Mouse (Mus musculus) liver, embryonic 14.5 days (tissue): ENCODE data around the gene Arid1b. TPM values are rescaled to one million over a fixed set of nuclear protein-coding genes. Genes with fewer than 3 reads are reported as not detected.

Experiments
- ATAC-seq: fragments of 200-750 bp; cut with Nextera tagmentation; 2 replicates; pipeline ENCODE4 v1.8.0; 2017; ENCODE audit warnings: moderate number of reproducible peaks, mild to moderate bottlenecking, moderate library complexity; ENCODE audit not compliant: insufficient read depth
- DNase-seq, 3 experiments: peaks; one replicate each; pipeline ENCODE4 v3.0.0-alpha.2; 2012 to 2013; ENCODE audit warnings: low read depth in 3 of 3, low spot score in 3 of 3
- H3K27ac ChIP-seq: fragments of 300-500 bp; sonication (generic); 2 replicates; pipeline ENCODE4 v1.5.1; 2014; ENCODE audit warnings: moderate library complexity, mild to moderate bottlenecking, control low read depth, inconsistent platforms
- H3K27me3 ChIP-seq: fragments of 300-500 bp; sonication (generic); 2 replicates; pipeline ENCODE4 v1.6.1; 2014; ENCODE audit warnings: mild to moderate bottlenecking, low read length, moderate library complexity; ENCODE audit not compliant: control insufficient read depth, insufficient read depth
- H3K36me3 ChIP-seq: fragments of 300-500 bp; sonication (generic); replicated peaks from 2 replicates; pipeline ENCODE4 v1.6.1; 2014; ENCODE audit warnings: low read depth; ENCODE audit not compliant: control insufficient read depth, insufficient read depth
- H3K4me1 ChIP-seq, 2 experiments: fragments of 200-500 bp in 1 of 2; fragments of 300-500 bp in 1 of 2; sonication (generic) in 1 of 2; replicated peaks; 2 replicates each; pipeline ENCODE4 v1.6.1; 2012 to 2014; ENCODE audit warnings: antibody characterized with exemption in 1 of 2, inconsistent platforms in 1 of 2, low read length in 1 of 2; ENCODE audit not compliant: control insufficient read depth in 2 of 2, insufficient read depth in 2 of 2
- H3K4me2 ChIP-seq: fragments of 300-500 bp; sonication (generic); 2 replicates; pipeline ENCODE4 v1.6.1; 2014; ENCODE audit warnings: low read depth, mild to moderate bottlenecking, control low read depth, moderate library complexity
- H3K4me3 ChIP-seq, 2 experiments: fragments of 200-500 bp in 1 of 2; fragments of 300-500 bp in 1 of 2; sonication (generic) in 1 of 2; 2 replicates each; pipeline ENCODE4 v1.5.1; 2012 to 2014; ENCODE audit warnings: low read depth in 2 of 2, low read length in 2 of 2, mild to moderate bottlenecking in 2 of 2, control low read depth in 1 of 2, inconsistent platforms in 1 of 2, moderate library complexity in 1 of 2; ENCODE audit not compliant: insufficient read depth in 1 of 2
- H3K9ac ChIP-seq: fragments of 300-500 bp; sonication (generic); replicated peaks from 2 replicates; pipeline ENCODE4 v1.6.1; 2014; ENCODE audit warnings: mild to moderate bottlenecking, control low read depth, moderate library complexity
- H3K9me3 ChIP-seq: fragments of 300-500 bp; sonication (generic); 2 replicates; pipeline ENCODE4 v1.6.1; 2016; ENCODE audit warnings: low read length, mixed read lengths; ENCODE audit not compliant: control insufficient read depth
- CTCF ChIP-seq: IDR thresholded peaks from 2 replicates; pipeline ENCODE4 v1.5.1; 2016; ENCODE audit warnings: antibody characterized with exemption, low read depth, control low read depth
- EP300 ChIP-seq: IDR thresholded peaks from 2 replicates; pipeline ENCODE4 v1.6.1; 2016; ENCODE audit warnings: antibody characterized with exemption, low read depth
- WGBS: fragments of 180-500 bp; shearing (Covaris S2); extraction: QIAGEN DNeasy Blood & Tissue Kit; methylation state at CpG from one replicate; pipeline ENCODE4 v1.1.7; 2014; ENCODE audit not compliant: insufficient replicate concordance; 5-methylcytosine and 5-hydroxymethylcytosine counted together
- polyA plus RNA-seq, 2 experiments: library from polyadenylated mRNA; depleted of rRNA in 1 of 2; stranded (reverse) in 1 of 2; unstranded in 1 of 2; fragments of >200 nt; fragmentation: Nextera tagmentation in 1 of 2; extraction: Ambion mirVana in 1 of 2; gene quantifications; 2 replicates each; pipeline versions ENCODE4 v1.2.1 to v1.2.3; 2012 to 2014

Gene Arid1b
- polyA plus RNA-seq, 2 experiments, result 2.6 to 3.1 TPM

GRCm38 (mm10) chr17:5218955-5219557 lies 224.9 kb downstream of the Arid1b start:
- Histone ChIP-seq H3K9ac (no peak overlapping the region), H3K4me2 (no peak overlapping the region), H3K36me3 (no peaks in the 10 kb centered on the region), H3K27me3 (no peaks in the 10 kb centered on the region), H3K9me3 (no peaks in the 10 kb centered on the region), H3K27ac (no peak overlapping the region), H3K4me1 (peaks cover 0 to 14% of the 10 kb centered on the region in 2 experiments; a peak in 2 of 4 replicates), H3K4me3 (no peak overlapping the region)
- DNase-seq (no peak), ATAC-seq (no peak)
- 69% methylated on average over 6 of the region's 6 CpGs for WGBS
- TF ChIP-seq EP300, result no peak
- TF ChIP-seq CTCF, result no peak

DNA sequence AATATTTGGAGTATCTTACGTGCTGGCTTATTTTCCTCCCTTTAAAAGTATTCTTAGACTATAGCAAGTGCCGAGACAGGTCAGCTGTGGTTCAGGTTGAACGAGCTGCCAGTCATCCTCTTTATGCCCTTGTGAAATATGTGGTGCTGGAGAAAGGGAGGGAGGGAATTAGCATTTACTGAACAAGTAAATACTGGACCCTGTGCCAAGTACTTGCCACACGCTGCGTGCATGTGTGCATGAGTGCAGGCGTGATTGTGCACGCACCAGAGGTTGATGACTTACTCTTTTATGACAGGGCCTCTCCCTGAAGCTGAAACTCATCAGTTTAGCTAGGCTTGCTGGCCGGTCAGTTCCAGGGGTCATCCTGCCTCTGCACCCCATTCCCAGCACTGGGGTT lies 226.9 kb downstream of the Arid1b start:
- Histone ChIP-seq H3K9me3 (no peaks in the 10 kb centered on the region), H3K4me3 (no peak overlapping the region), H3K4me1 (peaks cover 0 to 22% of the 10 kb centered on the region in 2 experiments; a peak in 2 of 4 replicates), H3K36me3 (no peaks in the 10 kb centered on the region), H3K4me2 (no peak overlapping the region), H3K9ac (no peak overlapping the region), H3K27ac (no peak overlapping the region), H3K27me3 (no peaks in the 10 kb centered on the region)
- DNase-seq (no peak), ATAC-seq (no peak)
- WGBS, result 76% methylated on average over 8 of the region's 8 CpGs
- TF ChIP-seq CTCF (no peak), EP300 (no peak)

- WGBS, result 61% methylated on average over 4 of the region's 4 CpGs
- ATAC-seq, result no peak
- no peaks in the 10 kb centered on the region for H3K27me3 ChIP-seq
- no peaks in the 10 kb centered on the region for H3K36me3 ChIP-seq
- no peak for DNase-seq
- H3K4me1 ChIP-seq, result peaks cover 0 to 25% of the 10 kb centered on the region in 2 experiments; a peak in 2 of 4 replicates
- H3K9me3 ChIP-seq, result no peaks in the 10 kb centered on the region
- H3K4me2 ChIP-seq, result no peak overlapping the region
- no peak overlapping the region for H3K27ac ChIP-seq
- no peak overlapping the region for H3K9ac ChIP-seq
- H3K4me3 ChIP-seq, result no peak overlapping the region
- no peak for TF ChIP-seq CTCF
- TF ChIP-seq EP300, result no peak
These were observed 227.4 kb downstream of the Arid1b start for GRCm38 (mm10) chr17:5221558-5221957.

- no peak overlapping the region for H3K27ac ChIP-seq
- H3K9me3 ChIP-seq, result no peaks in the 10 kb centered on the region
- TF ChIP-seq CTCF (no peak), EP300 (no peak)
- H3K4me2 ChIP-seq, result no peak overlapping the region
- ATAC-seq (no peak), DNase-seq (no peak)
- 45% methylated on average over 2 of the region's 2 CpGs for WGBS
- H3K36me3 ChIP-seq, result no peaks in the 10 kb centered on the region
- H3K9ac ChIP-seq, result no peak overlapping the region
- H3K4me1 ChIP-seq, result peaks cover 0 to 23% of the 10 kb centered on the region in 2 experiments; a peak in 2 of 4 replicates
- no peak overlapping the region for H3K4me3 ChIP-seq
- no peaks in the 10 kb centered on the region for H3K27me3 ChIP-seq
These were observed 228.7 kb downstream of the Arid1b start for GRCm38 (mm10) chr17:5222827-5223226.

DNA sequence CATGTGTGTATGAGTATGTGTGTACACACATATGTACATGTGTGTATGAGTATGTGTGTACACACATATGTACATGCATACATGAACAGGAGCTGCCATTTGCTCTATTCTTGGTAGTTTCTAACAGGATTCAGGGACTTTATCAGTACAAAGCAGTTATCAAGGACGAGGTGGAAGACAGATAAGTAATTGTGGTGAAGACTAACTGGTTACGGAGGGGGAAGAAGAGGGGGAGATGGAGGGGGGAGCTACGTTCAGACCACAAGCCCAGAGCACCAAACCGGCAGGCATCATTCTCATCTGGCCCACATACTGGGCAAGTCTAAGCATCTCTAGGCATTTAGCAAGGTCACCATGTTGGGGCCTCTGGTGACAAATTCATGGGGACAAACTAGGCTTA lies 230.8 kb downstream of the Arid1b start:
- ATAC-seq (peak; percentile 41; the same call in 1 of the 2 replicates), DNase-seq (no peak)
- no peak overlapping the region for H3K4me3 ChIP-seq
- H3K9me3 ChIP-seq, result no peaks in the 10 kb centered on the region
- H3K27me3 ChIP-seq, result no peaks in the 10 kb centered on the region
- H3K9ac ChIP-seq, result no peak overlapping the region
- no peak for TF ChIP-seq CTCF
- TF ChIP-seq EP300, result no peak
- peaks cover 0 to 21% of the 10 kb centered on the region in 2 experiments; a peak in 2 of 4 replicates for H3K4me1 ChIP-seq
- no peak overlapping the region for H3K27ac ChIP-seq
- no peaks in the 10 kb centered on the region for H3K36me3 ChIP-seq
- no peak overlapping the region for H3K4me2 ChIP-seq
- WGBS, result 14% methylated on average over 4 of the region's 4 CpGs
